ENCODE assay signal across 8 mouse cellular contexts in the genomic region with DNA sequence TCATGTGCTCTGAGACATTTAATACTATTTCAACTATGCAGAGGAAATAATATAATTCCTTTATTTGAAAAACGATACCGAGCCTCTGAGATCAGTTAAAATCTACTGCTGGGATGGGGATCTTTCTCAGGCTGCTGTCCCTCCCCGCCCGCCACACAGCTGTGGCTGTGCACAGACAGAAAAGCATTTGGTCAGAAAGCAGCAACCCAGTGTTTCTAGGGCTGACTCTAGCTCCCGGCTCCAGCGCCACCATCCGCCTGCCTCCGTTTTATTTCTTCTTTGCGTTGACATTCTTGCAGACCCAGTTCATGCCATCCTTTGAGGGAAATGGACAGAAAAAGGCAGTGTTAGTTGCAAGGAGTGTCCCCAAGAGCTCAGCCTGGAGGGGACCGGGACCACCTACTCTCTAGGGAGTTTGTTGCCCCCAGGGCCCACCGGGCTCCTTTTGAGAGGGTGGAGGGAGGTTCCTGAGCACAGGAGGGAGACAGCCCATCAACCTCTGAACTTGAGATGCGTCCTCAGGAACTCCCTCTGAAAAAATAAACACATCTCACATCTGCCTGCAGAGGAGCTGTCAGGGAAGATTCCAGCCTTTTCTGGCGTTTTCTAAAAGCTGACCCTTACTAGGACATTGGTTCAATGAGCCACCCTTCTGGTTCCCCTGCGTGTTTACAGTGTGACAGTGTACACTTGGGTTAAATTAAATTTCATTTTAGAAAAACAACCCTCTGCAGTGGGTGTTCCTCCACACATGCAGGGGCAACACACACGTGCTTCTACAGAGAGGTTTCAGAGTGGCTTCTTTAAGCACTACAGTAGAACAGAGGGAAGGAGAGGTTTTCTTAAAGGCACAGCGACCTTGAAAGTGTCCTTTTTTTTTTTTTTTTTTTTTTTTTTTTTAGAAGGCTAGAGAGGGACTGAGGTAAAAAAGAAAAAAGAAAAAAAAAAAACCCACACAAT. TPM values are rescaled to one million over a fixed set of nuclear protein-coding genes. Genes with fewer than 3 reads are reported as not detected.
DNase-seq lines count a peak whose midpoint lies in the region; ATAC-seq and TF ChIP-seq lines count a peak whose summit lies in the region.

No protein-coding gene starts in this region.

- H3K9me3 ChIP-seq in limb, embryonic 15.5 days = no peaks in the 10 kb centered on the region
- H3K9me3 ChIP-seq in stomach, embryonic 15.5 days = no peaks in the 10 kb centered on the region

- peak overlapping the region; percentile 88 for H3K27ac ChIP-seq in left cerebral cortex, adult 2 months
- peak overlapping the region; percentile 67 for H3K27ac ChIP-seq in limb, embryonic 15.5 days
- H3K27ac ChIP-seq in stomach, embryonic 15.5 days = peak overlapping the region; percentile 79

- H3K4me2 ChIP-seq in limb, embryonic 15.5 days = no peak overlapping the region
- peak overlapping the region; percentile 36 for H3K4me2 ChIP-seq in stomach, embryonic 15.5 days

- intact Hi-C loops in left cerebral cortex, adult 2 months (cut with DNase I) = no loop called here
- intact Hi-C loops in heart, postnatal 10 days (cut with DNase I) = loop anchor here (2.0 kb wide), 1 partner anchor 25 kb away; no protein-coding TSS in a partner anchor

- DNase-seq in left cerebral cortex, adult 2 months (ENCODE audit: extremely low spot score in 1 of 2, low spot score in 2 of 2) = no peak
- DNase-seq in left cerebral cortex, adult 8-10 months (ENCODE audit: low spot score in 2 of 2) = no peak
- peak; percentile 63 for DNase-seq in embryo, embryonic 11 days
- DNase-seq in heart, postnatal 10 days = peak; percentile 58 to 68
- DNase-seq in cerebellum, postnatal 4 days (ENCODE audit: low spot score in 2 of 2) = no peak

- 0 out of 2 replicates have a peak overlapping the region, but pooled peaks have one; percentile 10 for H3K9ac ChIP-seq in limb, embryonic 15.5 days
- no peak overlapping the region for H3K9ac ChIP-seq in stomach, embryonic 15.5 days

- no peak for ATAC-seq in limb, embryonic 15.5 days (ENCODE audit: insufficient number of reproducible peaks, low FRiP score, low TSS enrichment, low read depth)
- no peak for ATAC-seq in stomach, embryonic 15.5 days (ENCODE audit: insufficient read depth, low FRiP score, low read depth)
- no peak for ATAC-seq in CD4-positive, CD25-positive, alpha-beta regulatory T cell, adult 4 months

- no peaks in the 10 kb centered on the region for H3K27me3 ChIP-seq in limb, embryonic 15.5 days
- H3K27me3 ChIP-seq in stomach, embryonic 15.5 days (replicated peaks) = no peaks in the 10 kb centered on the region

- WGBS in limb, embryonic 15.5 days = 11% methylated on average over 16 of the region's 16 CpGs
- 15% methylated on average over 16 of the region's 16 CpGs for WGBS in stomach, embryonic 15.5 days

- H3K4me3 ChIP-seq in left cerebral cortex, adult 2 months = no peak overlapping the region
- no peak overlapping the region for H3K4me3 ChIP-seq in limb, embryonic 15.5 days
- no peak overlapping the region for H3K4me3 ChIP-seq in stomach, embryonic 15.5 days (replicated peaks)

- no peak for TF ChIP-seq CTCF in left cerebral cortex, adult 2 months (IDR thresholded peaks at IDR 0.05)

- H3K4me1 ChIP-seq in limb, embryonic 15.5 days = peaks cover 59% of the 10 kb centered on the region
- peaks cover 55% of the 10 kb centered on the region for H3K4me1 ChIP-seq in stomach, embryonic 15.5 days

- H3K36me3 ChIP-seq in limb, embryonic 15.5 days = peaks cover 4% of the 10 kb centered on the region; the same call in 1 of the 2 replicates
- no peaks in the 10 kb centered on the region for H3K36me3 ChIP-seq in stomach, embryonic 15.5 days

RNA-seq across cellular contexts. Expression of gene Trim8, which starts 29.8 kb away (rescaled TPM):
- total RNA-seq in left cerebral cortex, adult 2 months (2021) = 100 to 1,000 TPM; 114 to 121 TPM
- total RNA-seq in left cerebral cortex, adult 8-10 months (2022) = 100 to 1,000 TPM; 103 to 108 (median 104) TPM
- 10 to 100 TPM; 49.9 to 50.6 TPM for total RNA-seq in heart, postnatal 10 days (2021)
- 14.6 and 15.1 TPM in 2 replicates for polyA plus RNA-seq in limb, embryonic 15.5 days (2015; fragmentation: Nextera tagmentation; extraction: Ambion mirVana)
- polyA plus RNA-seq in stomach, embryonic 15.5 days (2015; fragmentation: Nextera tagmentation; extraction: Ambion mirVana) = 20.4 and 20.9 TPM in 2 replicates
- polyA plus RNA-seq in CD4-positive, CD25-positive, alpha-beta regulatory T cell, adult 4 months (2017; shearing (Covaris generic)) = 10 to 100 TPM; 16.3 to 21.5 TPM

RNA-seq across cellular contexts. Expression of gene Arl3, which starts 41.6 kb away (rescaled TPM):
- 100 to 1,000 TPM; 120 to 129 TPM for total RNA-seq in left cerebral cortex, adult 2 months (2021)
- 100 to 1,000 TPM in 3 of 4 experiments, 10 to 100 TPM in 1; 94.2 to 133 (median 116) TPM for total RNA-seq in left cerebral cortex, adult 8-10 months (2022)
- total RNA-seq in heart, postnatal 10 days (2021) = 10 to 100 TPM; 32.8 to 33.6 TPM
- 127 and 138 TPM in 2 replicates for polyA plus RNA-seq in limb, embryonic 15.5 days (2015; fragmentation: Nextera tagmentation; extraction: Ambion mirVana)
- 98.2 and 103 TPM in 2 replicates for polyA plus RNA-seq in stomach, embryonic 15.5 days (2015; fragmentation: Nextera tagmentation; extraction: Ambion mirVana)
- polyA plus RNA-seq in CD4-positive, CD25-positive, alpha-beta regulatory T cell, adult 4 months (2017; shearing (Covaris generic)) = 10 to 100 TPM; 29.0 to 34.9 TPM

RNA-seq across cellular contexts. Expression of gene Sfxn2, which starts 41.8 kb away (rescaled TPM):
- 1 to 10 TPM; 4.6 to 7.4 TPM for total RNA-seq in left cerebral cortex, adult 2 months (2021)
- total RNA-seq in left cerebral cortex, adult 8-10 months (2022) = 1 to 10 TPM; 4.3 to 5.6 (median 4.8) TPM
- 1 to 10 TPM; 3.0 to 3.8 TPM for total RNA-seq in heart, postnatal 10 days (2021)
- 22.3 and 23.5 TPM in 2 replicates for polyA plus RNA-seq in limb, embryonic 15.5 days (2015; fragmentation: Nextera tagmentation; extraction: Ambion mirVana)
- 21.9 and 23.8 TPM in 2 replicates for polyA plus RNA-seq in stomach, embryonic 15.5 days (2015; fragmentation: Nextera tagmentation; extraction: Ambion mirVana)
- 10 to 100 TPM in 1 of 2 experiments, 1 to 10 TPM in 1; 6.2 to 13.4 TPM for polyA plus RNA-seq in CD4-positive, CD25-positive, alpha-beta regulatory T cell, adult 4 months (2017; shearing (Covaris generic))

Comparison
In these comparisons a context has a peak if more than half of its experiments do, and no peak if none do; other contexts are left out.
1. DNase-seq: peak in embryo, embryonic 11 days (single experiment) and heart, postnatal 10 days (2 of 2); none in left cerebral cortex, adult 2 months (0 of 2), left cerebral cortex, adult 8-10 months (0 of 2) and cerebellum, postnatal 4 days (0 of 2).
2. Peak in every context shown above with its lines, with median percentiles within 50 percentile points of each other: H3K27ac ChIP-seq.